Comparison of ENCODE assay signal across 29 mouse cellular contexts in the genomic region with DNA sequence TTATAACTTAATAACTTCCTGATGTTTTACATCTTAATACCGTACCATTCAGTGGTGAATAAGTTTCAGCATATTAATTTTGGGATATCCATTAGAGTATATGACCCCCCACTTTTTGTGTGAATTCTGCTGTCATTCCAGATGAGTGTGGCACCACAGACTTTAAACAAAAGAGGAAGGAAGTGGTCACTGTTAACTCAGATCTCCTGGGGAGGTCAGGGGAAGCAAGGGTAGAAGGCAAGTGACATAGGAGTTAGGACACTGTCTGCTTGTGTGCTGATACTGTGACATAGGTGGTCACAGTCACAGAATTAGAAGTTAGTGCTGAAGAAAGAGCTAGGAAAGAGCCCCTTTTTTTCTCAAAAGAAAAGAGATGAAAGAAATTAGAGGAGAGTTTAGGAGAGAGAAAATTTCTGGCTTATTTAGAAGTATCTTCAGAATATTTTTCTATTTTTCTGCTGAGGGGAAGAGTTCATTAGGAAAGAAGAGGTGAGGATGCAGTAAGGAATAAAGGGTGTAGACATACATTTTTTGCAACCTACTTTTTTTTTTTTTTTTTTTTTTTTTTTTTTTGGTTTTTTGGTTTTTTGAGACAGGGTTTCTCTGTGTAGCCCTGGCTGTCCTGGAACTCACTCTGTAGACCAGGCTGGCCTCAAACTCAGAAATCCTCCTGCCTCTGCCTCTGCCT. TPM values are rescaled to one million over a fixed set of nuclear protein-coding genes. Genes with fewer than 3 reads are reported as not detected.
DNase-seq lines count a peak whose midpoint lies in the region; ATAC-seq and TF ChIP-seq lines count a peak whose summit lies in the region.
"Had no signal": no experiment of that assay in that cellular context is flagged by ENCODE, and none has a peak within 500 bp of the region (broad histone marks: within the 10 kb centered on the region; RNA-seq: fewer than 3 reads in every experiment).

No protein-coding gene starts in this region.

- peak; percentile 31 to 37 for DNase-seq in spleen, postnatal 36 days (ENCODE audit: low spot score in 2 of 2)
- no peak for DNase-seq in spleen, postnatal 10 days (ENCODE audit: low spot score in 2 of 2)
- peak; percentile 50 for DNase-seq in splenic B cell, adult 2 months (ENCODE audit: low read depth, low spot score)
- DNase-seq in testis, postnatal 14 days (ENCODE audit: low spot score): no peak
- DNase-seq in right cerebral cortex, postnatal 25 days: no peak
- DNase-seq: adrenal gland, adult 8-10 months; cerebellum, adult 11-12 months; cerebellum, postnatal 14 days; gastrocnemius, postnatal 14 days; kidney, postnatal 4 days; layer of hippocampus, adult 9-11 months; midbrain, embryonic 14.5 days; right cerebral cortex, postnatal 4 days; thymus, adult 18-20 months; thymus, postnatal 4 days had no signal

- TF ChIP-seq CTCF in bone marrow, adult 2 months (IDR thresholded peaks at IDR 0.05; ENCODE audit: control insufficient read depth, insufficient read depth, low read length): no peak

- no peak for ATAC-seq in forebrain, embryonic 12.5 days (ENCODE audit: low FRiP score)
- ATAC-seq: CD4-positive, CD25-positive, alpha-beta regulatory T cell, adult 4 months; hindbrain, postnatal 0 days; intestine, postnatal 0 days had no signal

- no peak overlapping the region for H3K4me2 ChIP-seq in forebrain, embryonic 12.5 days
- H3K4me2 ChIP-seq: heart, embryonic 15.5 days; kidney, embryonic 15.5 days had no signal

- TF ChIP-seq POLR2A in bone marrow, adult 2 months (IDR thresholded peaks at IDR 0.05; ENCODE audit: borderline replicate concordance, control insufficient read depth, low read depth, low read length): no peak

- H3K27ac ChIP-seq in bone marrow, adult 2 months (ENCODE audit: control insufficient read depth, insufficient read depth, low read depth, low read length, poor library complexity): peak overlapping the region; percentile 49
- H3K27ac ChIP-seq in macrophage: peak overlapping the region; percentile 10; the same call in 1 of the 2 replicates
- no peak overlapping the region for H3K27ac ChIP-seq in forebrain, embryonic 12.5 days
- H3K27ac ChIP-seq: forebrain, embryonic 10.5 days; heart, embryonic 15.5 days; hindbrain, embryonic 10.5 days; hindbrain, postnatal 0 days; kidney, embryonic 15.5 days; left cerebral cortex, adult 2 months; limb, embryonic 10.5 days; liver, embryonic 14.5 days had no signal

- no peaks in the 10 kb centered on the region for H3K79me2 ChIP-seq in macrophage (ENCODE audit: inconsistent target)

- H3K27me3 ChIP-seq in splenic B cell, adult 2 months (ENCODE audit: control insufficient read depth, insufficient read depth, low read length, poor library complexity, severe bottlenecking): no peaks in the 10 kb centered on the region
- no peaks in the 10 kb centered on the region for H3K27me3 ChIP-seq in forebrain, embryonic 12.5 days
- H3K27me3 ChIP-seq: heart, embryonic 15.5 days; kidney, embryonic 15.5 days had no signal

- no peaks in the 10 kb centered on the region for H3K9me3 ChIP-seq in forebrain, embryonic 12.5 days
- H3K9me3 ChIP-seq: forebrain, embryonic 10.5 days; heart, embryonic 15.5 days; hindbrain, embryonic 10.5 days; kidney, embryonic 15.5 days; limb, embryonic 10.5 days had no signal

- H3K36me3 ChIP-seq in macrophage (ENCODE audit: inconsistent target): no peaks in the 10 kb centered on the region
- H3K36me3 ChIP-seq in splenic B cell, adult 2 months (ENCODE audit: control insufficient read depth, insufficient read depth, low read length, poor library complexity, severe bottlenecking): no peaks in the 10 kb centered on the region
- H3K36me3 ChIP-seq in forebrain, embryonic 12.5 days (replicated peaks): no peaks in the 10 kb centered on the region
- H3K36me3 ChIP-seq: forebrain, embryonic 10.5 days; heart, embryonic 15.5 days; hindbrain, embryonic 10.5 days; kidney, embryonic 15.5 days; limb, embryonic 10.5 days had no signal

- peaks cover 3% of the 10 kb centered on the region for H3K4me1 ChIP-seq in bone marrow, adult 2 months (ENCODE audit: control insufficient read depth, insufficient read depth, low read length)
- no peaks in the 10 kb centered on the region for H3K4me1 ChIP-seq in forebrain, embryonic 12.5 days
- H3K4me1 ChIP-seq: forebrain, embryonic 10.5 days; heart, embryonic 15.5 days; hindbrain, embryonic 10.5 days had no signal

- H3K4me3 ChIP-seq in bone marrow, adult 2 months (replicated peaks; ENCODE audit: control insufficient read depth, low read depth, low read length): no peak overlapping the region
- H3K4me3 ChIP-seq in macrophage (ENCODE audit: inconsistent target): no peak overlapping the region
- H3K4me3 ChIP-seq in forebrain, embryonic 12.5 days (replicated peaks): no peak overlapping the region
- H3K4me3 ChIP-seq: forebrain, embryonic 10.5 days; heart, embryonic 15.5 days; hindbrain, embryonic 10.5 days; kidney, embryonic 15.5 days; left cerebral cortex, adult 2 months; limb, embryonic 10.5 days; myocyte had no signal

- H3K9ac ChIP-seq in forebrain, embryonic 12.5 days: no peak overlapping the region
- H3K9ac ChIP-seq: heart, embryonic 15.5 days; kidney, embryonic 15.5 days; liver, embryonic 14.5 days had no signal

- 19% methylated on average over 1 of the region's 1 CpGs for WGBS in bone marrow, adult 2 months
- WGBS in macrophage (ENCODE audit: missing documents): 22% methylated on average over 1 of the region's 1 CpGs
- WGBS in forebrain, embryonic 12.5 days: 97% methylated on average over 1 of the region's 1 CpGs

RNA-seq across cellular contexts. Expression of a gene that starts 23.7 kb away (rescaled TPM):
- polyA plus RNA-seq in bone marrow, adult 2 months (2011; ENCODE audit: insufficient read depth, insufficient read length, low replicate concordance, missing spikeins): 14.6 and 21.8 TPM in 2 replicates
- 10 to 100 TPM; 13.1 to 48.7 (median 25.4) TPM for total RNA-seq in macrophage (2018; cell fraction: chromatin; rRNA removed)
- 10 to 100 TPM in 6 of 26 experiments, 1 to 10 TPM in 20; 4.2 to 11.5 (median 7.5) TPM for total RNA-seq in macrophage (2018; cell fraction: cytosol; rRNA removed)
- total RNA-seq in macrophage (2018; cell fraction: nucleus; rRNA removed): 100 to 1,000 TPM in 1 of 26 experiments, 10 to 100 TPM in 25; 10.9 to 103 (median 23.5) TPM
- 4.0 to 18.6 TPM (median 5.1 TPM) in 3 replicates for polyA plus RNA-seq in macrophage (2018)
- polyA plus RNA-seq in forebrain, embryonic 12.5 days (2016; fragmentation: Nextera tagmentation; extraction: Ambion mirVana): 19.4 and 20.7 TPM in 2 replicates

RNA-seq across cellular contexts. Expression of a gene that starts 51.0 kb away (rescaled TPM):
- polyA plus RNA-seq in bone marrow, adult 2 months (2011; ENCODE audit: insufficient read depth, insufficient read length, low replicate concordance, missing spikeins): 1.1 and 1.5 TPM in 2 replicates
- under 1 TPM in 21 of 26 experiments, not detected in 5; 0.16 to 0.93 (median 0.42) TPM for total RNA-seq in macrophage (2018; cell fraction: chromatin; rRNA removed)
- total RNA-seq in macrophage (2018; cell fraction: cytosol; rRNA removed): under 1 TPM in 10 of 26 experiments, not detected in 16; 0.03 to 0.07 (median 0.03) TPM
- 1 to 10 TPM in 2 of 26 experiments, under 1 TPM in 15, not detected in 9; 0.11 to 1.4 (median 0.24) TPM for total RNA-seq in macrophage (2018; cell fraction: nucleus; rRNA removed)
- polyA plus RNA-seq in macrophage (2018): 0.07 to 0.20 TPM in 2 of 3 replicates, not detected in the other
- 0.46 and 0.83 TPM in 2 replicates for polyA plus RNA-seq in forebrain, embryonic 12.5 days (2016; fragmentation: Nextera tagmentation; extraction: Ambion mirVana)

Comparison
In these comparisons a context has a peak if more than half of its experiments do, and no peak if none do; other contexts are left out.
1. DNase-seq: peak in spleen, postnatal 36 days (2 of 2) and splenic B cell, adult 2 months (single experiment); none in spleen, postnatal 10 days (0 of 2), testis, postnatal 14 days (single experiment) and right cerebral cortex, postnatal 25 days (single experiment).